In the genomic region with DNA sequence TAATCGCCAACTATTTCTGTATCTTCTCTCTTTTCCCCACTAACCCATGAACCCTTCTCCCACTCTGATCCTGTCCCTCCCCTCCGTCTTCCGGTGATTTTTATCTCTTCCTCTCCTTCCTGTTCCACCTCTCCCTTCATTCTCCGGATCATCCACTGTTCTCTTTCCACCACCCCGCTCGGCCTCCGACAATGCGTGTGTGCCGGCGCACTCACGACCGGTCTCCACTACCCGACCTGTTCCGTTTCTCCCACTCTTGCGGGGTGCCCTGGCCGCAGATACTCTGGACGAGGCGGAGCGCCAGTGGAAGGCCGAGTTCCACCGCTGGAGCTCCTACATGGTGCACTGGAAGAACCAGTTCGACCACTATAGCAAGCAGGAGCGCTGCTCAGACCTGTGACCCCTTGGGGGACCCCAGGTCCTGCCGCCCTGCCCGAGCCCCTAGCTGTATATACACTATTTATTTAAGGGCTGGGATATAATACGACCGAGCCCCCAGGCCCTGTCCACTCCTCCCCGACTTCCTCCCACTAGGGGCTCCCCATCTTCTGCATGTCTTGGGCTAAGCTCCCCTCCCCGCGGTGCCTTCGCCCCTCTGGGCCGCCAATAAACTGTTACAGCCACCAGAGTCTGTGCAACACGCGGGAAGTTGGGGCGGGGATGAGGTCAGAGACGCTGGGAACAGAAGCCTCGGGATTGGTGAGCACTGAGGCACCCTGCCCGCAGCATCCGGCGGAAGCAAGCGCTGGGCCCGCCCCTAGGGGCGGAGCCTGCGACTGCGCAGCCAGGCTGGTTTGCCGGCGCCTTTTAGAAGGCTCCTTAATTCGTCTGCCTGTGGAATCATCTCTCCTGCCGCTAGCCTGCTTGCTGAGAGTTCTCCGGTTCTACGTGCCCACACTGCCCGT, we compare ENCODE assay signal across 8 mouse cellular contexts. TPM values are rescaled to one million over a fixed set of nuclear protein-coding genes. Genes with fewer than 3 reads are reported as not detected.
DNase-seq lines count a peak whose midpoint lies in the region; ATAC-seq and TF ChIP-seq lines count a peak whose summit lies in the region.

Gene Ufsp1, plus strand, starts transcription at position 791 of the 905 bp plus-strand sequence.

- peak; percentile 37; the same call in 1 of the 2 replicates for TF ChIP-seq CTCF in lung, postnatal 0 days (IDR thresholded peaks at IDR 0.05)

- peak; percentile 99 for DNase-seq in MN1 (ENCODE audit: low spot score)
- DNase-seq in cerebellum, adult 9-10 months: peak; percentile 95
- DNase-seq in hindbrain, embryonic 10.5 days (ENCODE audit: low spot score): peak; percentile 96
- DNase-seq in layer of hippocampus, adult 9-11 months: peak; percentile 98
- DNase-seq in lung, postnatal 0 days (ENCODE audit: low spot score): peak; percentile 98
- peak; percentile 94 for DNase-seq in ovary, postnatal 14 days (ENCODE audit: low spot score)
- peak; percentile 96 for DNase-seq in thymus, postnatal 14 days

- TF ChIP-seq EP300 in lung, postnatal 0 days (IDR thresholded peaks at IDR 0.05): no peak

- H3K36me3 ChIP-seq in hindbrain, embryonic 10.5 days: peaks cover 46% of the 10 kb centered on the region
- peaks cover 30% of the 10 kb centered on the region for H3K36me3 ChIP-seq in lung, postnatal 0 days (ENCODE audit: insufficient read depth, low read length)

- ATAC-seq in frontal cortex, adult (ENCODE audit: low TSS enrichment): peak; percentile 89
- ATAC-seq in lung, postnatal 0 days: peak; percentile 97

- H3K4me3 ChIP-seq in hindbrain, embryonic 10.5 days: peak within 1 kb of the TSS; percentile 73
- peak within 1 kb of the TSS; percentile 45 for H3K4me3 ChIP-seq in lung, postnatal 0 days (ENCODE audit: low read depth, low read length)

- H3K4me2 ChIP-seq in lung, postnatal 0 days (replicated peaks; ENCODE audit: low read depth, low read length): peak within 1 kb of the TSS; percentile 97

- H3K9ac ChIP-seq in lung, postnatal 0 days (replicated peaks; ENCODE audit: low read depth): peak within 1 kb of the TSS; percentile 62

- no peaks in the 10 kb centered on the region for H3K9me3 ChIP-seq in hindbrain, embryonic 10.5 days
- no peaks in the 10 kb centered on the region for H3K9me3 ChIP-seq in lung, postnatal 0 days (ENCODE audit: low read length)

- WGBS in hindbrain, embryonic 10.5 days: under 1% methylated on average over 52 of the region's 52 CpGs
- WGBS in lung, postnatal 0 days: 3% methylated on average over 52 of the region's 52 CpGs

- peaks cover 54% of the 10 kb centered on the region for H3K4me1 ChIP-seq in hindbrain, embryonic 10.5 days (replicated peaks)
- H3K4me1 ChIP-seq in lung, postnatal 0 days (ENCODE audit: insufficient read depth, low read depth, low read length): peaks cover 7% of the 10 kb centered on the region

- peak within 1 kb of the TSS; percentile 94 for H3K27ac ChIP-seq in hindbrain, embryonic 10.5 days
- H3K27ac ChIP-seq in lung, postnatal 0 days (ENCODE audit: low read length): peak within 1 kb of the TSS; percentile 89

- peaks cover 42% of the 10 kb centered on the region for H3K27me3 ChIP-seq in hindbrain, embryonic 10.5 days (ENCODE audit: insufficient read depth, poor library complexity, severe bottlenecking)
- H3K27me3 ChIP-seq in lung, postnatal 0 days (replicated peaks; ENCODE audit: insufficient read depth, low read length): peaks cover 6% of the 10 kb centered on the region; the same call in 1 of the 2 replicates

RNA-seq across cellular contexts. Expression of gene Ufsp1, which starts in this region (rescaled TPM):
- 10.6 and 12.2 TPM in 2 replicates for polyA plus RNA-seq in hindbrain, embryonic 10.5 days (2016; fragmentation: Nextera tagmentation; extraction: Ambion mirVana)
- polyA plus RNA-seq in lung, postnatal 0 days (2015; fragmentation: Nextera tagmentation; extraction: Ambion mirVana): 4.7 and 7.2 TPM in 2 replicates

Comparison
In these comparisons a context has a peak if more than half of its experiments do, and no peak if none do; other contexts are left out.
1. Peak in every context shown above with its lines: DNase-seq, ATAC-seq, H3K4me3 ChIP-seq and H3K27ac ChIP-seq.